Mouse (Mus musculus): ENCODE results near the gene Ap2m1. TPM values are rescaled to one million over a fixed set of nuclear protein-coding genes. Genes with fewer than 3 reads are reported as not detected.

The Ap2m1 gene
- polyA plus RNA-seq (2012; ENCODE audit: low replicate concordance), result 48.8 and 95.7 TPM in 2 replicates

GRCm38 (mm10) chr16:20535296-20536080, at the start of gene Ap2m1:
Gene Ap2m1, plus strand, starts transcription at chr16:20535478.

GRCm38 (mm10) chr16:20498677-20499475, 36.4 kb upstream of the Ap2m1 start, which contains the start of gene Eif2b5:
Gene Eif2b5, plus strand, starts transcription at chr16:20498817.

GRCm38 (mm10) chr16:20516726-20517201, 18.5 kb upstream of the Ap2m1 start, which contains the start of gene Dvl3:
Gene Dvl3, plus strand, starts transcription at chr16:20516982.

GRCm38 (mm10) chr16:20548096-20548948, 13.0 kb downstream of the Ap2m1 start, which contains the start of gene Abcf3:
Gene Abcf3, plus strand, starts transcription at chr16:20548577.

GRCm38 (mm10) chr16:20589366-20589938, 54.2 kb downstream of the Ap2m1 start, which contains the start of gene Vwa5b2:
Gene Vwa5b2, plus strand, starts transcription at chr16:20589471.

Other genes with a start within 250 kb of the Ap2m1 start
- 77.6 and 105 TPM in 2 replicates for gene Parl, start 233.1 kb upstream of the Ap2m1 start, polyA plus RNA-seq (2012; ENCODE audit: low replicate concordance)
- 0.23 TPM in 1 of 2 replicates, not detected in the other for gene Cyp2ab1, start 210.1 kb upstream of the Ap2m1 start, polyA plus RNA-seq (2012; ENCODE audit: low replicate concordance)
- gene Abcc5, start 109.1 kb upstream of the Ap2m1 start, polyA plus RNA-seq (2012; ENCODE audit: low replicate concordance), result 7.2 and 7.3 TPM in 2 replicates
- 23.3 and 34.1 TPM in 2 replicates for gene Eif2b5, start 36.7 kb upstream of the Ap2m1 start, polyA plus RNA-seq (2012; ENCODE audit: low replicate concordance)
- 29.3 and 33.6 TPM in 2 replicates for gene Dvl3, start 18.5 kb upstream of the Ap2m1 start, polyA plus RNA-seq (2012; ENCODE audit: low replicate concordance)
- gene Abcf3, start 13.1 kb downstream of the Ap2m1 start, polyA plus RNA-seq (2012; ENCODE audit: low replicate concordance), result 11.8 and 47.6 TPM in 2 replicates
- gene Vwa5b2, start 54.0 kb downstream of the Ap2m1 start, polyA plus RNA-seq (2012; ENCODE audit: low replicate concordance), result 0.07 and 0.19 TPM in 2 replicates
- gene Eef1akmt4, start 76.1 kb downstream of the Ap2m1 start, polyA plus RNA-seq (2012; ENCODE audit: low replicate concordance), result 0.84 and 18.9 TPM in 2 replicates
- gene Gm49333, start 76.1 kb downstream of the Ap2m1 start, polyA plus RNA-seq (2012; ENCODE audit: low replicate concordance), result not detected in 2 replicates
- gene Alg3, start 76.3 kb downstream of the Ap2m1 start, polyA plus RNA-seq (2012; ENCODE audit: low replicate concordance), result 22.1 and 25.7 TPM in 2 replicates
- gene Camk2n2, start 85.8 kb downstream of the Ap2m1 start, polyA plus RNA-seq (2012; ENCODE audit: low replicate concordance), result 0.82 and 1.0 TPM in 2 replicates
- gene Ece2, start 94.3 kb downstream of the Ap2m1 start, polyA plus RNA-seq (2012; ENCODE audit: low replicate concordance), result not detected in 2 replicates
- 132 and 218 TPM in 2 replicates for gene Psmd2, start 116.2 kb downstream of the Ap2m1 start, polyA plus RNA-seq (2012; ENCODE audit: low replicate concordance)
- 2,113 and 2,308 TPM in 2 replicates for gene Eif4g1, start 132.8 kb downstream of the Ap2m1 start, polyA plus RNA-seq (2012; ENCODE audit: low replicate concordance)
- 1.2 and 2.3 TPM in 2 replicates for gene Fam131a, start 157.8 kb downstream of the Ap2m1 start, polyA plus RNA-seq (2012; ENCODE audit: low replicate concordance)
- gene Polr2h, start 182.2 kb downstream of the Ap2m1 start, polyA plus RNA-seq (2012; ENCODE audit: low replicate concordance), result 2.8 and 6.5 TPM in 2 replicates
- 30.8 and 40.4 TPM in 2 replicates for gene Clcn2, start 182.3 kb downstream of the Ap2m1 start, polyA plus RNA-seq (2012; ENCODE audit: low replicate concordance)
- gene Chrd, start 197.6 kb downstream of the Ap2m1 start, polyA plus RNA-seq (2012; ENCODE audit: low replicate concordance), result 0.18 TPM in 1 of 2 replicates, not detected in the other
- gene Thpo, start 199.0 kb downstream of the Ap2m1 start, polyA plus RNA-seq (2012; ENCODE audit: low replicate concordance), result not detected in 2 replicates